Mouse (Mus musculus) midbrain, embryonic 10.5 days (tissue): Measurements from ENCODE around the gene Sirt7. TPM values are rescaled to one million over a fixed set of nuclear protein-coding genes. Genes with fewer than 3 reads are reported as not detected.
"Not testable (repeated sequence)": the region's sequence is repeated elsewhere in the genome, so short reads cannot be mapped to it uniquely, and the experiment has no call there.

Experiments
- DNase-seq: peaks from one replicate; pipeline ENCODE4 v3.0.0-alpha.2; 2017; ENCODE audit warnings: low spot score
- H3K27ac ChIP-seq: fragments of 300-500 bp; sonication (generic); replicated peaks from 2 replicates; pipeline ENCODE4 v1.5.1; 2016; ENCODE audit warnings: mild to moderate bottlenecking
- H3K27me3 ChIP-seq: fragments of 300-500 bp; sonication (generic); 2 replicates; pipeline ENCODE4 v1.6.1; 2016; ENCODE audit warnings: low read depth, mild to moderate bottlenecking; ENCODE audit not compliant: poor library complexity, severe bottlenecking
- H3K36me3 ChIP-seq: fragments of 300-500 bp; sonication (generic); 2 replicates; pipeline ENCODE4 v1.6.1; 2016; ENCODE audit warnings: mild to moderate bottlenecking, moderate library complexity
- H3K4me1 ChIP-seq: fragments of 300-500 bp; sonication (generic); 2 replicates; pipeline ENCODE4 v1.6.1; 2016
- H3K4me3 ChIP-seq: fragments of 300-500 bp; sonication (generic); 2 replicates; pipeline ENCODE4 v1.5.1; 2016; ENCODE audit warnings: mild to moderate bottlenecking, moderate library complexity
- H3K9me3 ChIP-seq: fragments of 300-500 bp; sonication (generic); replicated peaks from 2 replicates; pipeline ENCODE4 v1.6.1; 2016; ENCODE audit warnings: mild to moderate bottlenecking
- WGBS: fragments of 180-500 bp; shearing (Covaris S2); methylation state at CpG from one replicate; pipeline ENCODE4 v1.1.7; 2016; 5-methylcytosine and 5-hydroxymethylcytosine counted together
- polyA plus RNA-seq: library from polyadenylated mRNA; unstranded; fragments of >200 nt; fragmentation: Nextera tagmentation; extraction: Ambion mirVana; gene quantifications from 2 replicates; pipeline ENCODE4 v1.2.1, GENCODE M21; 2016

Sirt7 gene
- polyA plus RNA-seq, 1 experiment from 2014 or later, result 34.2 TPM

- Histone ChIP-seq H3K27ac (no peak overlapping the region), H3K4me3 (no peak overlapping the region), H3K36me3 (peaks cover 77% of the 10 kb centered on the region), H3K4me1 (peaks cover 28% of the 10 kb centered on the region), H3K9me3 (peaks cover 5% of the 10 kb centered on the region), H3K27me3 (no peaks in the 10 kb centered on the region)
- 91% methylated on average over 1 of the region's 1 CpGs for WGBS
- no peak for DNase-seq
Measured at GRCm38 (mm10) chr11:120583937-120584336, 41.1 kb downstream of the Sirt7 start.

GRCm38 (mm10) chr11:120582982-120583293 is 42.1 kb downstream of the Sirt7 start:
- 0 out of 2 replicates have a peak overlapping the region, but pooled peaks have one; percentile 92 for H3K4me3 ChIP-seq
- H3K9me3 ChIP-seq, H3K27me3 ChIP-seq, H3K27ac ChIP-seq, DNase-seq: not testable (repeated sequence)
- WGBS, result 86% methylated on average over 2 of the region's 2 CpGs
- peaks cover 77% of the 10 kb centered on the region for H3K36me3 ChIP-seq
- H3K4me1 ChIP-seq, result peaks cover 38% of the 10 kb centered on the region

GRCm38 (mm10) chr11:120582268-120582981 is 42.6 kb downstream of the Sirt7 start:
- Histone ChIP-seq H3K27me3 (no peaks in the 10 kb centered on the region), H3K27ac (peak overlapping the region; percentile 99), H3K36me3 (peaks cover 77% of the 10 kb centered on the region), H3K9me3 (peaks cover 5% of the 10 kb centered on the region), H3K4me1 (peaks cover 38% of the 10 kb centered on the region), H3K4me3 (peak overlapping the region; percentile 92)
- WGBS, result 68% methylated on average over 8 of the region's 8 CpGs
- no peak for DNase-seq

DNA sequence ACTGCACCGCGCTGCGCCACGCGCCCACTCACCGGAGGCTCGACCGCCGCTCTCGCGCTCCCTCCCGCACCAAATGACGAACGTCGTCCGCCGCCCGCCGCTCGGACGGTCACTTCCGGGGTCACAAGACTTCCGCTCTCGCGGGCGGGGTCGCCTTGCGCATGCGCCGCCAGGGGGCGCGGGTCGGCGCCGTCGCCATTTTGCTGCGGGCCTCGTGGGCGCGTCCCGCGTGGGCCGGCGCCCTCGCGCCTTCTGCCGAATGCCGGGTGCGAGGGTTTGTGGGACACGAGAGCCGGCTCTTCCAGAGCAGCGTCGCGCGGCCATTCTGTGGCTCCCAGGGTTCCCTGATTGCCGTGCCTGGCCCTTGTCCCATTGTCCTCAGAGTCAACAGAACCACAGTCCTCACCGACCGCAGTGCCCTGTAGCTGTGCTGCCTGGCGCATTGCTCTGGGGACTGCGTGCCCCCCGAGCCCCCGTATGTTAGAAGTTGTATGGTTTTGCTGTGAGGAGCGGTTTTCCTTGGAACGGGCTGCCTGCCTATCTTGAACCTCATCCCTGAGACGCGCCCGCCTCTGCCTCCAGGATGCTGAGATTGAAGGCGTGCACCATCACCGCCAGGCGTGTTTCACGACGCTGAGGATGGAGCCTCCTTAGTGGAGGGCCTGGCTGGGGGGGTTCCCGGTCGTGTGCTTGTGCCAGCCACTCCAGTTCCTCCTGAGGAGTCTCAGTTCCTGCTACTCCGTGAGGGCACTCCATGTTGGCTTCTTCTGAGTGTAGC is 43.4 kb downstream of the Sirt7 start, which contains the start of gene Arhgdia:
TSS of gene Arhgdia (minus strand) at position 135 of the 778 bp plus-strand sequence.
- Histone ChIP-seq H3K36me3 (peaks cover 77% of the 10 kb centered on the region), H3K4me3 (peak within 1 kb of the TSS; percentile 92), H3K27ac (peak within 1 kb of the TSS; percentile 99), H3K9me3 (peaks cover 5% of the 10 kb centered on the region), H3K27me3 (no peaks in the 10 kb centered on the region), H3K4me1 (peaks cover 38% of the 10 kb centered on the region)
- peak; percentile 89 for DNase-seq
- WGBS, result 4% methylated on average over 72 of the region's 75 CpGs

DNA sequence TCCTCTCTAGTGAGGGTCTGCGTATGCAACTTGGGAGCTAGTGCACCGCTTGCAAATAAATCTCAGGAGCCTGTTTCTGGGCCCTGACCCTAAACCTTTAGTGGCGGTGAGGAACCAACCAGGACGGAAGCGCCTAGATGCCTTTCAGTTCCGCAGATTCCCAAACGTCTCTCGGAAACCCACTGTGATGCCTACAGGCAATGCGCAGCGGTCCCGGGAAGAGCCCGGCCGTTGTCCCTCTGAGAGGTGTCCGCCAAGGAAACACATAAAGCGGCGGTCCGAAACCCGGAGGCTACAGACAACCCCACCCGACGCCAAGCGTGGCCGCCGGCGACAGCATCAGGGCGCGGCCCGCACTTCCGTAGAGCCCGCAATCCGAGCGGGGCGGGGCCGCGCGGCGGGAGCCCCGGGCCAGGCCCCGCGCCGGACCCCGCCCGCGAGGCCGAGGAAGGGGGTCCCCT is 44.1 kb downstream of the Sirt7 start:
- Histone ChIP-seq H3K4me1 (peaks cover 38% of the 10 kb centered on the region), H3K27ac (peak overlapping the region; percentile 99), H3K9me3 (peaks cover 5% of the 10 kb centered on the region), H3K27me3 (no peaks in the 10 kb centered on the region), H3K4me3 (peak overlapping the region; percentile 92), H3K36me3 (peaks cover 73% of the 10 kb centered on the region)
- no peak for DNase-seq
- under 1% methylated on average over 44 of the region's 44 CpGs for WGBS

- Histone ChIP-seq H3K4me1 (peaks cover 38% of the 10 kb centered on the region), H3K4me3 (peak overlapping the region; percentile 92), H3K27ac (peak overlapping the region; percentile 99), H3K9me3 (peaks cover 5% of the 10 kb centered on the region), H3K27me3 (no peaks in the 10 kb centered on the region), H3K36me3 (peaks cover 65% of the 10 kb centered on the region)
- WGBS, result 72% methylated on average over 7 of the region's 7 CpGs
- no peak for DNase-seq
Measured at GRCm38 (mm10) chr11:120580190-120580589, 44.9 kb downstream of the Sirt7 start.

- WGBS, result 65% methylated on average over 15 of the region's 15 CpGs
- Histone ChIP-seq H3K4me1 (peaks cover 42% of the 10 kb centered on the region), H3K9me3 (peaks cover 5% of the 10 kb centered on the region), H3K27me3 (no peaks in the 10 kb centered on the region), H3K27ac (peak overlapping the region; percentile 99), H3K36me3 (peaks cover 60% of the 10 kb centered on the region), H3K4me3 (peak overlapping the region; percentile 92)
- peak; percentile 84 for DNase-seq
Measured at GRCm38 (mm10) chr11:120579316-120580107, 45.5 kb downstream of the Sirt7 start.

GRCm38 (mm10) chr11:120578694-120579243 is 46.3 kb downstream of the Sirt7 start:
- DNase-seq, result no peak
- peaks cover 52% of the 10 kb centered on the region for H3K36me3 ChIP-seq
- peak overlapping the region; percentile 92 for H3K4me3 ChIP-seq
- H3K4me1 ChIP-seq, result peaks cover 49% of the 10 kb centered on the region
- H3K27ac ChIP-seq, result no peak overlapping the region
- no peaks in the 10 kb centered on the region for H3K27me3 ChIP-seq
- peaks cover under 1% of the 10 kb centered on the region; the same call in 1 of the 2 replicates for H3K9me3 ChIP-seq
- WGBS, result 88% methylated on average over 11 of the region's 11 CpGs

DNA sequence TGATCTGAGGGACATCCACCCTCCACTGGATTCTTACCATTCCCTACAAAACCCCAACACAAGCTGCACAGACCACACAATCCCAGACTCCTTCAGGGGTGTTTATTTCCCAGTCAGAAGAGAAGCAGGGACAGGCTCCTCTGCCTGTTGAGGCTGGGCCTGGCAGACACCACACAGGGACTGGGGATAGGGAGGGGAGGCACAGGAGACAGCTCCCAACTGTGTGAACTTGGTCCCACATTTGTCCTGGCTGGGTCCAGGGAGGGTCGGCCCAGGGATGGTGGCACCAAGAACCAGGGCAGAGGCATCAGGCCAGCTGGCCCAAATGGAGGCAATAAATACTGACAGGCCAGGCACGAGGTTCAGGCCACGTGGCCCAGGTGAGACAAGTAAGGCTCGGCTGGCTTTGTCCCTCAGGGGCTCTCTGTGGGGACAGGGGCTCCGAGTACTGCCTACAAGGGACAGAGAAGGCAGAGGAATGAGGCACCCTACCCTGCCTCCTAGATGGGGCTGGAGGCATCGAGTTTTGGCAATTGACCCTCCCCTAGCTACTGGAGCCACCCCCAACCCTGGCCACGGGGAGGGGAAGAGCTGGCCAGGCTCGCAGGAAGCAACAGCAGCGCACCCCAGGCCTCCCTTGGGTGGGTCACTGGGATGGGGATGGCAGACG is 46.9 kb downstream of the Sirt7 start:
- DNase-seq, result no peak
- no peaks in the 10 kb centered on the region for H3K27me3 ChIP-seq
- WGBS, result 89% methylated on average over 10 of the region's 10 CpGs
- no peaks in the 10 kb centered on the region for H3K9me3 ChIP-seq
- peak overlapping the region; percentile 92 for H3K4me3 ChIP-seq
- H3K4me1 ChIP-seq, result peaks cover 50% of the 10 kb centered on the region
- no peak overlapping the region for H3K27ac ChIP-seq
- peaks cover 47% of the 10 kb centered on the region for H3K36me3 ChIP-seq

DNA sequence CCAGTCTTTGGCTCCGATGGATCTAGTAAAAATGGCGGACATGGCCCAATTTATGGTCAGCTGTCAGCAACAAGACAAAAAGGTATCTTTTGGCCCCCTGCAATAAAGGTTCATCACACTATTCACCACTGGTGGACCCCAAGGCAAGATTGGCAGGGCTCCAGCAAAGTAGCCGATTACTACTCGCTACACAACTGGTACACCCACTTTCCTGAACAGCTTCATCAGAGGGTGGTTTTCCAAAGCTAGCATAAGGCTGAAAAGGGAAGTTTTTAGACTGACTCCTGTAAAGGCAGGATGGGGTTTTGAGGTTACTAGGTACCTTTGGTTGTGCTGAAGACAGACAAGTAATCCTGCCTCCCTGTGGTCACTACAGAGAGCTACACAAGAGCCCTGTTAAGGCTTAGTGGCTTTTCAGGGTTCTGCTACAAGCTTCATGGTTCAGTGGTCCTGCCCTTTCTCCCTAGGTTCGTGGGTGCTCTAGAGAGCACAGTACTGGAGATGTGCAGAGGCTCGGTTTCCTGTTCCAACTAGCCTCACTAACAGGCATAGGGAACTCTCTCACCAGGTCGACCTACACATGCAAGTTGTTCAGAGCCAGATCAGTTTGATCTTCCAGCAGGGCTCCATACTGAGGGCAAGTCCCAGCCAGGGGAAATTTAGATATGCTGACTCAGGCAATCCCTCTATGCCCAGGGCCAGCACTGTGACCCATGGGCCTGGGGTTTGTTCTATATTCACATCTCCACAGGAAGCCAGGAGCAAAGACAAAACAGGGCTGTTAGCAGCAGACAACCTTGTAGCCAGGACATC is 47.6 kb downstream of the Sirt7 start:
- Histone ChIP-seq H3K36me3 (peaks cover 41% of the 10 kb centered on the region), H3K9me3 (no peaks in the 10 kb centered on the region), H3K4me3 (peak overlapping the region; percentile 18; the same call in 1 of the 2 replicates), H3K4me1 (peaks cover 50% of the 10 kb centered on the region), H3K27me3 (no peaks in the 10 kb centered on the region), H3K27ac (no peak overlapping the region)
- WGBS, result 84% methylated on average over 7 of the region's 7 CpGs
- no peak for DNase-seq

- H3K4me3 ChIP-seq, result no peak overlapping the region
- H3K27me3 ChIP-seq, result no peaks in the 10 kb centered on the region
- no peaks in the 10 kb centered on the region for H3K9me3 ChIP-seq
- 90% methylated on average over 3 of the region's 3 CpGs for WGBS
- no peak for DNase-seq
- H3K27ac ChIP-seq, result no peak overlapping the region
- H3K4me1 ChIP-seq, result peaks cover 48% of the 10 kb centered on the region
- H3K36me3 ChIP-seq, result peaks cover 44% of the 10 kb centered on the region
Measured at GRCm38 (mm10) chr11:120576365-120576981, 48.6 kb downstream of the Sirt7 start.
